Mouse (Mus musculus): ENCODE data around the gene Celsr1. TPM values are rescaled to one million over a fixed set of nuclear protein-coding genes. Genes with fewer than 3 reads are reported as not detected.

Gene Celsr1
- total and polyA plus RNA-seq, 3 experiments: 4.5 to 5.2 (median 5.0) TPM

DNA sequence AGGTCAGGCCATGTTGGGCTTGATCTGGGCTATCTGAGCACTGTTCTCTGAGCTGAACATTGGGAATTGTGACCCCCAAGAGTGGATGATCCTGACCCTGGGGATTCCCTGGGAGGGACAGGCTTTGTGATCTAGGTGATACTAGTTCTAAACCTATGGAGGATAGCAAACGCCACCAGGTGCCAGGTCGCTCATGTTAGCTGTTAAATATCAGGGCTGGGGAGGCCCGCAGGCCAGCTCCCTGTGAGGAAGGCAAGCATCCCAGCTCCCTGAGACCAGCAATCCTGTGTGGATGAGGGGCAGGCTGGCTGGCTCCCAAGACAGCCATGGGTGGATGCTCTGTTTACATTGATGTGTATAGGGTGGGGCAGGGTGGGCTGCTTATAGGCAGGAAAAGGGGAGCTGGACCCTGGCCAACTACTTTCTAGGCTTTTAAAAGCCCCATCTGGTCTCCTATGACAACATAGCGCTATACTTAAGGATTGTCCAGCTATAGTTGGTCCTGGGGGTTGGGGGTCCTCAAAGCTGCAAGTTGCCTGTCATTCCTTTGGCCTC, 34.4 kb upstream of the Celsr1 start:
- TF ChIP-seq CTCF (IDR thresholded peaks at IDR 0.05) (no peak), POLR2A (IDR thresholded peaks at IDR 0.05; ENCODE audit: insufficient read depth, low read depth, low read length) (no peak), EP300 (IDR thresholded peaks at IDR 0.05; ENCODE audit: insufficient read depth, low read depth, low read length) (0 out of 2 replicates have a peak, but pooled peaks have one; percentile 1)
- no peak overlapping the region for H3K27ac ChIP-seq
- intact Hi-C loops (cut with DNase I): no loop called here
- peaks cover 7% of the 10 kb centered on the region for H3K4me1 ChIP-seq (ENCODE audit: control insufficient read depth, insufficient read depth, low read length)
- no peak overlapping the region for H3K4me3 ChIP-seq
- H3K36me3 ChIP-seq (ENCODE audit: control insufficient read depth, insufficient read depth, low read length): no peaks in the 10 kb centered on the region
- 90% methylated on average over 4 of the region's 4 CpGs for WGBS
- no peak overlapping the region for H3K9ac ChIP-seq (ENCODE audit: low read depth, low read length)
- no peak for DNase-seq
- no peaks in the 10 kb centered on the region for H3K27me3 ChIP-seq (ENCODE audit: control insufficient read depth, insufficient read depth, low read length)
- H3K79me2 ChIP-seq (replicated peaks; ENCODE audit: control insufficient read depth, insufficient read depth, low read length): peaks cover 5% of the 10 kb centered on the region

GRCm38 (mm10) chr15:86067581-86067910, 34.0 kb upstream of the Celsr1 start:
- H3K79me2 ChIP-seq (replicated peaks; ENCODE audit: control insufficient read depth, insufficient read depth, low read length): peaks cover 5% of the 10 kb centered on the region
- H3K27ac ChIP-seq: no peak overlapping the region
- no peak overlapping the region for H3K9ac ChIP-seq (ENCODE audit: low read depth, low read length)
- H3K27me3 ChIP-seq (ENCODE audit: control insufficient read depth, insufficient read depth, low read length): no peaks in the 10 kb centered on the region
- H3K36me3 ChIP-seq (ENCODE audit: control insufficient read depth, insufficient read depth, low read length): no peaks in the 10 kb centered on the region
- H3K4me3 ChIP-seq: no peak overlapping the region
- DNase-seq: peak in 1 of 2 experiments; percentile 70
- intact Hi-C loops (cut with DNase I): no loop called here
- TF ChIP-seq POLR2A (IDR thresholded peaks at IDR 0.05; ENCODE audit: insufficient read depth, low read depth, low read length): no peak
- TF ChIP-seq EP300 (IDR thresholded peaks at IDR 0.05; ENCODE audit: insufficient read depth, low read depth, low read length): 0 out of 2 replicates have a peak, but pooled peaks have one; percentile 19
- WGBS: 16% methylated on average over 6 of the region's 6 CpGs
- H3K4me1 ChIP-seq (ENCODE audit: control insufficient read depth, insufficient read depth, low read length): peaks cover 8% of the 10 kb centered on the region

DNA sequence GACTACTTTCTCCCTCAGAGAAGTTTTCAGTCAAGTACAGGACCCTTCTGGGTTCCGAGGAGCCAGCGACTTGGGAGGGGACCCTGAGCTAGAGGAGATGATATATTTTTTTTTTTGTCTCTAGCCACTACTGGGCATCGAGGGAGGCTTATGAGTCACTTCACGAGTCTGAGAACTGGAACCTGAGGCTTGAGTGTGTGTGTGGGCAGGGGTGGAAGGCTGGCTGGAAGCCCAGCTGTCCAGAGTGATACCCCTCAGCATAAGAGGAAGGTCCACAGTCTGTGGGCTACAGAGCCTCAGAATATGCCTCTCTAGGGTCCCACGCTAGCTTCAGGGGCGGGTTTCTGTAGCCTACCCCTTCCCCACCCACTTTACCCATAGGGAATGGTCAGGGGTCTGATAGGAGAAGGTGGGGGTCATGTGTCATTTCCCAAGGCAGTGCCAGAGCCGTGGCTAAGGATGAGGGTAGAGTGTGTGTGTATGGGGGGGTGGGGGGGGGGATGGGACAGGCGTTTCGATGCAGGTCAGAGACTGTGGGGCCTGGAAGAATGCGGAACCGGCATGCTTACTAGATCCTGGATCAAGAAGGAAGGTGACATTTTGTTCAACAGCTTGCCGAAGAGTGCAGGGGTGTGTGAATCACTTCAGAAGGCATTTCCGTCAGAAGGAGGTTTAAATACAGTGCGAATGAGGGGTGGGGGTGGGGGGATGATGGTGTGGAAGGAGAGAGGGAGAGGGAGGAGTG, 33.4 kb upstream of the Celsr1 start:
- peak in 1 of 2 experiments; percentile 3 for DNase-seq
- whole genome bisulfite sequencing: 40% methylated on average over 14 of the region's 14 CpGs
- intact Hi-C loops (cut with DNase I): no loop called here
- Histone ChIP-seq H3K4me1 (ENCODE audit: control insufficient read depth, insufficient read depth, low read length) (peaks cover 8% of the 10 kb centered on the region), H3K27ac (no peak overlapping the region), H3K36me3 (ENCODE audit: control insufficient read depth, insufficient read depth, low read length) (no peaks in the 10 kb centered on the region), H3K4me3 (no peak overlapping the region), H3K9ac (ENCODE audit: low read depth, low read length) (no peak overlapping the region), H3K79me2 (replicated peaks; ENCODE audit: control insufficient read depth, insufficient read depth, low read length) (peaks cover 5% of the 10 kb centered on the region), H3K27me3 (ENCODE audit: control insufficient read depth, insufficient read depth, low read length) (no peaks in the 10 kb centered on the region)
- TF ChIP-seq POLR2A (IDR thresholded peaks at IDR 0.05; ENCODE audit: insufficient read depth, low read depth, low read length) (no peak), EP300 (IDR thresholded peaks at IDR 0.05; ENCODE audit: insufficient read depth, low read depth, low read length) (no peak), CTCF (IDR thresholded peaks at IDR 0.05) (no peak)

GRCm38 (mm10) chr15:86065367-86065766, 31.8 kb upstream of the Celsr1 start:
- no peaks in the 10 kb centered on the region for H3K27me3 ChIP-seq (ENCODE audit: control insufficient read depth, insufficient read depth, low read length)
- peaks cover 17% of the 10 kb centered on the region for H3K4me1 ChIP-seq (ENCODE audit: control insufficient read depth, insufficient read depth, low read length)
- no peak overlapping the region for H3K27ac ChIP-seq
- intact Hi-C loops (cut with DNase I): no loop called here
- no peaks in the 10 kb centered on the region for H3K36me3 ChIP-seq (ENCODE audit: control insufficient read depth, insufficient read depth, low read length)
- no peak for DNase-seq
- H3K79me2 ChIP-seq (replicated peaks; ENCODE audit: control insufficient read depth, insufficient read depth, low read length): peaks cover 4% of the 10 kb centered on the region
- TF ChIP-seq EP300 (IDR thresholded peaks at IDR 0.05; ENCODE audit: insufficient read depth, low read depth, low read length): no peak
- no peak for TF ChIP-seq CTCF (IDR thresholded peaks at IDR 0.05)
- TF ChIP-seq POLR2A (IDR thresholded peaks at IDR 0.05; ENCODE audit: insufficient read depth, low read depth, low read length): no peak
- WGBS: 73% methylated on average over 4 of the region's 4 CpGs
- no peak overlapping the region for H3K4me3 ChIP-seq
- no peak overlapping the region for H3K9ac ChIP-seq (ENCODE audit: low read depth, low read length)

- Histone ChIP-seq H3K27me3 (ENCODE audit: control insufficient read depth, insufficient read depth, low read length) (no peaks in the 10 kb centered on the region), H3K4me3 (no peak overlapping the region), H3K79me2 (replicated peaks; ENCODE audit: control insufficient read depth, insufficient read depth, low read length) (peaks cover 4% of the 10 kb centered on the region), H3K9ac (ENCODE audit: low read depth, low read length) (no peak overlapping the region), H3K27ac (no peak overlapping the region), H3K4me1 (ENCODE audit: control insufficient read depth, insufficient read depth, low read length) (peaks cover 20% of the 10 kb centered on the region), H3K36me3 (ENCODE audit: control insufficient read depth, insufficient read depth, low read length) (no peaks in the 10 kb centered on the region)
- TF ChIP-seq POLR2A (IDR thresholded peaks at IDR 0.05; ENCODE audit: insufficient read depth, low read depth, low read length) (no peak), CTCF (IDR thresholded peaks at IDR 0.05) (no peak), EP300 (IDR thresholded peaks at IDR 0.05; ENCODE audit: insufficient read depth, low read depth, low read length) (no peak)
- intact Hi-C loops (cut with DNase I): no loop called here
- 95% methylated on average over 3 of the region's 3 CpGs for WGBS
- DNase-seq: peak in 1 of 2 experiments; percentile 2
Observed at GRCm38 (mm10) chr15:86064850-86065229, 31.3 kb upstream of the Celsr1 start.

DNA sequence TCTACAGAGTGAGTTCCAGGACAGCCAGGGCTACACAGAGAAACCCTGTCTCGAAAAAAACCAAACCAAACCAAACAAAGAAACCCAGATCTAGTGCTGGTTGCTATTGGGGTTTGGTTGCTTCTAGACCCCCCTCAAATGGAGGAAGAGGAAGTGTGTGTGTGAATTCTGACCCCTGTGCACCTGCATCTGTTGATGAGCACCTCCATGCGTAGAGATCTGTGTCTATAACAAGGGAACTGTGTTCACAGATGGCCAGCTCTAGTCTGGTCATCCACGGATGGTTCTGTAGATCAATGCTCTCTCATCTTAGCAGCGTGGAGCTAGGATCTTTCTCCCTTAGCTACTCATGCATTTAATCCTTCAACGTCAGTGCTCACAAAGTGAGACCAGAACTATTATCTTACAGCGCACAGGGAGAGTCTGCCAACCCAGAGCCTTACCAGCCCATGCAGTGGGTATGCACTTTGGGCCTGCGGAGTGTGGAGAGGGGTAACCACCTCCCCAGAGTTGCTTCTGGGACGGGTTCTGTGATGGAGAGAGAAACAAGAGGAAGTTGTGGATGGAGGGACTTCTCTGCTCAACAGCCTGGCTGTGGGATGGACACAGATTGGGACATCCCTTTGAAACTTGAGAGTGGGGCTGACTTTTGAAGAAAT, 30.7 kb upstream of the Celsr1 start:
- Histone ChIP-seq H3K9ac (ENCODE audit: low read depth, low read length) (no peak overlapping the region), H3K36me3 (ENCODE audit: control insufficient read depth, insufficient read depth, low read length) (no peaks in the 10 kb centered on the region), H3K4me1 (ENCODE audit: control insufficient read depth, insufficient read depth, low read length) (peaks cover 23% of the 10 kb centered on the region), H3K79me2 (replicated peaks; ENCODE audit: control insufficient read depth, insufficient read depth, low read length) (peaks cover 4% of the 10 kb centered on the region; the same call in 1 of the 2 replicates), H3K4me3 (no peak overlapping the region), H3K27ac (no peak overlapping the region), H3K27me3 (ENCODE audit: control insufficient read depth, insufficient read depth, low read length) (no peaks in the 10 kb centered on the region)
- TF ChIP-seq CTCF (IDR thresholded peaks at IDR 0.05) (no peak), EP300 (IDR thresholded peaks at IDR 0.05; ENCODE audit: insufficient read depth, low read depth, low read length) (no peak), POLR2A (IDR thresholded peaks at IDR 0.05; ENCODE audit: insufficient read depth, low read depth, low read length) (no peak)
- intact Hi-C loops (cut with DNase I): no loop called here
- WGBS: 86% methylated on average over 8 of the region's 8 CpGs
- DNase-seq: peak in 1 of 2 experiments; percentile 3

All from heart, adult 2 months (tissue).